Mouse (Mus musculus): Measurements from ENCODE around the gene Snhg11. TPM values are rescaled to one million over a fixed set of nuclear protein-coding genes. Genes with fewer than 3 reads are reported as not detected.

Gene Snhg11
- polyA plus RNA-seq, 1 experiment from 2014 or later = 3.4 TPM

DNA sequence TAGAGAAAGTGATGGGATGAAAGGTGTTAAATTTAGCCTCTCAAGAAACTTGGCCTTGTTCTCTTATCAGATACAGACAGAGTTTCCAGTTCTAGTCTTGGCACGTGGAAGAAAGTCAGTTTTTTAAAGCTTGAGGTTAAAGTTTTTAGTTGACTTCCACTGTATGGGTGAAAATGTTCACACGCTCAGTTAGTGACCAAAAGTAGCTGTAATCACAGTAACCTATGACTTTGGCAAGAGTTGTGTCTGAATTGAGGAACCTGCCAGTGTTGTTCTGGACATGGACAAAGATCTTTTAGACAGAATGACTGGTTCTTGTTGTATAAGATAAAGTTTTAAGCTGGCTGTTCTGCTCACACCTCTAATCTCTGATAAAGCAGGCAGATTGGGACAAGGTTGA is 37.8 kb downstream of the Snhg11 start:
- Histone ChIP-seq H3K4me2 (replicated peaks; ENCODE audit: low read depth, low read length) (no peak overlapping the region), H3K36me3 (ENCODE audit: insufficient read depth, low read length) (no peaks in the 10 kb centered on the region), H3K27ac (ENCODE audit: low read length) (no peak overlapping the region), H3K9ac (replicated peaks; ENCODE audit: low read length) (no peak overlapping the region), H3K9me3 (ENCODE audit: low read length) (no peaks in the 10 kb centered on the region), H3K27me3 (ENCODE audit: insufficient read depth, low read length) (no peaks in the 10 kb centered on the region), H3K4me3 (ENCODE audit: low read length) (no peak overlapping the region), H3K4me1 (ENCODE audit: insufficient read depth, low read length) (peaks cover 12% of the 10 kb centered on the region)
- ATAC-seq (ENCODE audit: low FRiP score, low TSS enrichment) = no peak
- 76% methylated on average over 2 of the region's 2 CpGs for WGBS

GRCm38 (mm10) chr2:158415826-158416225 is 40.4 kb downstream of the Snhg11 start:
- H3K4me3 ChIP-seq (ENCODE audit: low read length) = no peak overlapping the region
- H3K4me2 ChIP-seq (replicated peaks; ENCODE audit: low read depth, low read length) = no peak overlapping the region
- ATAC-seq (ENCODE audit: low FRiP score, low TSS enrichment) = no peak
- H3K27me3 ChIP-seq (ENCODE audit: insufficient read depth, low read length) = no peaks in the 10 kb centered on the region
- H3K27ac ChIP-seq (ENCODE audit: low read length) = no peak overlapping the region
- H3K9ac ChIP-seq (replicated peaks; ENCODE audit: low read length) = no peak overlapping the region
- no peaks in the 10 kb centered on the region for H3K36me3 ChIP-seq (ENCODE audit: insufficient read depth, low read length)
- WGBS = 79% methylated on average over 1 of the region's 1 CpGs
- H3K9me3 ChIP-seq (ENCODE audit: low read length) = no peaks in the 10 kb centered on the region
- H3K4me1 ChIP-seq (ENCODE audit: insufficient read depth, low read length) = peaks cover 6% of the 10 kb centered on the region

GRCm38 (mm10) chr2:158418663-158419062 is 43.2 kb downstream of the Snhg11 start:
- H3K9ac ChIP-seq (replicated peaks; ENCODE audit: low read length) = no peak overlapping the region
- H3K27ac ChIP-seq (ENCODE audit: low read length) = no peak overlapping the region
- no peaks in the 10 kb centered on the region for H3K36me3 ChIP-seq (ENCODE audit: insufficient read depth, low read length)
- no peak for ATAC-seq (ENCODE audit: low FRiP score, low TSS enrichment)
- no peaks in the 10 kb centered on the region for H3K4me1 ChIP-seq (ENCODE audit: insufficient read depth, low read length)
- WGBS = 79% methylated on average over 1 of the region's 1 CpGs
- no peak overlapping the region for H3K4me2 ChIP-seq (replicated peaks; ENCODE audit: low read depth, low read length)
- no peaks in the 10 kb centered on the region for H3K27me3 ChIP-seq (ENCODE audit: insufficient read depth, low read length)
- H3K9me3 ChIP-seq (ENCODE audit: low read length) = no peaks in the 10 kb centered on the region
- no peak overlapping the region for H3K4me3 ChIP-seq (ENCODE audit: low read length)

Other genes with a start within 250 kb of the Snhg11 start
- gene Tgm2, start 229.2 kb upstream of the Snhg11 start, polyA plus RNA-seq (2015; fragmentation: Nextera tagmentation; extraction: Ambion mirVana) = 41.6 and 48.3 TPM in 2 replicates
- gene D630003M21Rik, start 146.4 kb upstream of the Snhg11 start, polyA plus RNA-seq (2015; fragmentation: Nextera tagmentation; extraction: Ambion mirVana) = 8.3 and 9.0 TPM in 2 replicates
- gene Bpi, start 117.5 kb upstream of the Snhg11 start, polyA plus RNA-seq (2015; fragmentation: Nextera tagmentation; extraction: Ambion mirVana) = 0.18 TPM in 1 of 2 replicates, not detected in the other
- gene Lbp, start 69.1 kb upstream of the Snhg11 start, polyA plus RNA-seq (2015; fragmentation: Nextera tagmentation; extraction: Ambion mirVana) = 31.0 and 34.5 TPM in 2 replicates
- 13.7 and 15.9 TPM in 2 replicates for gene Ralgapb, start 34.2 kb downstream of the Snhg11 start, polyA plus RNA-seq (2015; fragmentation: Nextera tagmentation; extraction: Ambion mirVana)
- gene Adig, start 127.0 kb downstream of the Snhg11 start, polyA plus RNA-seq (2015; fragmentation: Nextera tagmentation; extraction: Ambion mirVana) = not detected in 2 replicates
- 0.25 and 0.49 TPM in 2 replicates for gene Arhgap40, start 137.2 kb downstream of the Snhg11 start, polyA plus RNA-seq (2015; fragmentation: Nextera tagmentation; extraction: Ambion mirVana)
- 0.12 TPM in 1 of 2 replicates, not detected in the other for gene Slc32a1, start 235.1 kb downstream of the Snhg11 start, polyA plus RNA-seq (2015; fragmentation: Nextera tagmentation; extraction: Ambion mirVana)
- 5.1 and 9.7 TPM in 2 replicates for gene Actr5, start 249.2 kb downstream of the Snhg11 start, polyA plus RNA-seq (2015; fragmentation: Nextera tagmentation; extraction: Ambion mirVana)

Measured in kidney, embryonic 16.5 days (tissue).